Mouse (Mus musculus) G1E-ER4 (cell line): Measurements from ENCODE around the gene Dlgap4. TPM values are rescaled to one million over a fixed set of nuclear protein-coding genes. Genes with fewer than 3 reads are reported as not detected.

Experiments
- GATA1 ChIP-seq: IDR thresholded peaks from one replicate; pipeline ENCODE4 v1.8.0; 2012; ENCODE audit warnings: low read length, inconsistent platforms
- polyA plus RNA-seq: library from polyadenylated mRNA; stranded (reverse); fragments of >175 nt; gene quantifications from 2 replicates; pipeline ENCODE4 v1.2.3, GENCODE M21; 2012

Dlgap4 gene
- polyA plus RNA-seq, 1 experiment: 63.0 TPM

DNA sequence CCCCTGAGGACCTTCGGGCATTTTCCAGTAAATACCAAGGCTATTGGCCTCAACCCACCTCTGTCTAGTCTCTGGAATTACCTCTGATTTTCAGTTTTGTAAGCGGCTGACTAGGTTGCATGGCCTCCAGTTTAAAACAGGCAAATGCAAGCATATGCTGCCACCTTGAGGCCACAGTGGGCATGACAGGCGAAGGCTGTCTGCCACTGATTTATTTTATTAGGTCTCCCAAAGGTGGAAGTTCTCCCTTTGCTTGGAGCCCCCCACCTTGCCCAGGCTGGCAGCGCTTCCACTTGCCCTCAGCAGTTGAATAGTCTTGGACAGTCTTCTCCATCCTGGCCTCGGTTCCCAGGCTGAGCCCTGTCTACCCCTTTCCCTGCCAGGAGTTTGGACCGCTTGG lies 92.0 kb downstream of the Dlgap4 start:
- no peak for TF ChIP-seq GATA1

DNA sequence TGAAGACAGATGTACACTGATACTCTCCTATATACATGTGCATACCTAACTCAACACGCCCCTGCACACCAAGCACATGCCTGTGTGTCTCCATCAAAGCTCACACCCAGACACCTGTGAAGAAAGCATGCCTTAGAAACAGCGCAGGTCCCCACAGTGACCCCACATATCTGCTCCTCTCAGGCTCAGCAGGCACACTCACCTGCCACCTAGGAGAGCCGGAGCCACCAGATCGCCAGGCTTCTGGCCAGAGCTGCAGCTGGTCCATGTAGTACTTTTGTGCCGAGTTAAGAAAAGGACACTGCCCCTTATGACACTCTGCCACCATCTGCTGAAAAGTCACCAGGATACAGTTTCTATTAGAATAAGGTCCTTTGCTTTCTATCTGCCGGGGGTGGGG lies 103.2 kb downstream of the Dlgap4 start:
- TF ChIP-seq GATA1: no peak

DNA sequence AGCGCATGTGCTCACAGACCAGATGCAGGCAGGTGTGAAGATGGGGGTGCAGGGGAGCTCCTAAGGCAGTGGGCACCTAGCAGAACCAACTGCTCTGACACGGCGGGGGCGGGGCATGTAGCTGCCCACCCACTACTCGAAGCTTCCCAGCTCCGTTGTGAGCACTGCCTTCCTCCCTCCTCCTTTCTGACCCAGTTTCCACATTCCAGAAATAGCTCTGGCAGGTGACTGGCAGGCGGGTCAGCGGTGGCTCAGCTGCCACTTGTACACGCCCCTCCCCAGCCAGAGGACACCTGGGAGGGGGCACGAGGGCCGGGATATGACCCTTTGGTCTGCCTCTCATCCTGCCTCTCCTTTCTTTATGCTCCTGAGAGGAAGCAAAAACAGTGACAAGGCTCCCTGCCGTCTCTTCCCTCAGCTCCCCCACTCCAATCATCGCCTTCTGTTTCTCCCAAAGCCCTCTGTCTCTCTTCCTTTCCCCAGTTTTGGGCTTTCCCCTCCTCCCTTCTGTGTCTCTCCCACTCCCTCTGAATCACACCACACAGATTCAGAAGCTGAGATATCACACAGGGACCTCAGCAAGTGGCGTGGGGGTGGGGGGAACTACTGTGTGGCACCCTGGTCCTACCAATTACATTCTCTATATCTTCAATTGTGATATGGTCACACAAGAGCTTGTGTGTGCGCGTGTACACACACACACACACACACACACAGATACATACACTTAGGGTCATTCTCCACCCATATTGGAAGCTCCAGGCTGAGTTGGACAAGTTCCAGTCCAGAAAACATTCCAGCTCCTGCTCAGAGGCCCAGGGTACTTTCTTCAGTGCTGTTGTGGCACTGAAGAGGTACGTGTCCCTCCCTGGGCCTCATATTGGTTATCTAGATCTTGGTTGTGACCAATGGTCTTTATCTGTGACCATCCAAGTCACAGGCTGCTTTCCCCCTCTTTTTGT lies 104.1 kb downstream of the Dlgap4 start:
- TF ChIP-seq GATA1: no peak

DNA sequence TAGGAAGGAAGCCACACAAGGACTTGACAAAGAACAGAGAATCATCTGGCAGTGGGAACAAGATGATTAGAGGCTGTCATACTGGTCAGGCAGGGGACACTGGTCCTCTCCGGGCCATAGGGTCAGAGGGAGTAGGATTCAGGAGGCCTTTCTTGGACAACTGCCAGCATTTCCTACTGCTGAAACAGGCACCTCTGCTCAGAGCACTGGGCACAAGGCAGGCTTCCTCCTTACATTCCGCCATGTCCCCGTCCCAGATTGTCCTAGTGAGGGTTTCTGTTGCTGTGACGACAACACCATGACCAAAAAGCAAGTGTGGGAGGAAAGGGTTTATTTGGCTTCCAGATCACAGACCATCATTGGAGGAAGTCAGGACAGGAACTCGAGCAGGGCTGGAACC lies 105.3 kb downstream of the Dlgap4 start:
- TF ChIP-seq GATA1: no peak

DNA sequence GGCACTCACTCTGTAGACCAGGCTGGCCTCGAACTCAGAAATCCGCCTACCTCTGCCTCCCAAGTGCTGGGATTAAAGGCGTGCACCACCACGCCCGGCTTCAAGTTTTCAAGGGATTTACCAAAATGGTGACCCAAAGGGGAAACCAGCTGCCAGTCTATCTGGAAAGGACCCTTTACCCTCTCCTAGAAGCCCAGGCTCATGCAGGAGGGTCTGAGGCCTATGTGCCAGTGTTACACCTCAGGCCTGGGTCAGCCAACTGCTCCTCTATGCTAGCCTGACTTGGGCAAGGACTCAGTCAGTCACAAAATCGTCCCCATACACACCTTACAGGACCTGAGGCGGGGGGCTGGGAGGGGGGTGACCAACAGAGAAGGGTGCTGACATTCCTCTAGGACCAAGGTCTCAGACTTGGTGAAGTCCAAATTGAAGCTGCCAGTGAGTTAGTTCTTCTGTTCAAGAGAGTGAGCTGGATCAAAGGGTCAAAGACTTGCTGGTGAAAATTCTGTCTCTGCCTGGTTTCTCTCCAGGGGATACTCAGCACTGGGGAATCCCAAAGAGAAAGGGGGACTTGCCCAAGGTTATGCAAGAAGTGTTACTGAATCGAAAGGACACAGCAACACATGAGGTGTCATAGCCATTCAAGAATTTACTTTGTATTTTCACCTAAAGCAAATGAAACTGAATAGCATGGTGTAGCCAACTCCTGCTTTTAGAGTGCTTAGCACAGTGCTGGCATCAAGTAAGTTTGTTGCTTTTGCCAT lies 106.2 kb downstream of the Dlgap4 start:
- no peak for TF ChIP-seq GATA1

DNA sequence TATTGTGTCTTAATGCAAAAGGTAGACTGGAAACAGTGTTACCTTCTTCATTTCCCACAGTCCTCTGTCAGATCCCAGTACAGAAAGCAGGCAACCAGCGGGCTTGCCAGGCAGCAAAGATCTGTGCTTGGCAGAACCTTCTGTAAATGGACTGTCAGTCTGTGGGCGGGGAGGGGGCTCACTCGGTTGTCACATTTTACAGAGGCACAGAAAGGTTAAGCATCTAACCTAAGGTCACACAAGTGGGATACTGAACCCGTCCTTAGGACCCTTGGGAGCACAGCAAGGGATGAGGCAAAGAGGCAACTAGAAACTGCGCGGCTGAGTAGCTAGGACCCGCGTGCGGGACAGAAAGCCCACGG lies 106.8 kb downstream of the Dlgap4 start:
- TF ChIP-seq GATA1: no peak

DNA sequence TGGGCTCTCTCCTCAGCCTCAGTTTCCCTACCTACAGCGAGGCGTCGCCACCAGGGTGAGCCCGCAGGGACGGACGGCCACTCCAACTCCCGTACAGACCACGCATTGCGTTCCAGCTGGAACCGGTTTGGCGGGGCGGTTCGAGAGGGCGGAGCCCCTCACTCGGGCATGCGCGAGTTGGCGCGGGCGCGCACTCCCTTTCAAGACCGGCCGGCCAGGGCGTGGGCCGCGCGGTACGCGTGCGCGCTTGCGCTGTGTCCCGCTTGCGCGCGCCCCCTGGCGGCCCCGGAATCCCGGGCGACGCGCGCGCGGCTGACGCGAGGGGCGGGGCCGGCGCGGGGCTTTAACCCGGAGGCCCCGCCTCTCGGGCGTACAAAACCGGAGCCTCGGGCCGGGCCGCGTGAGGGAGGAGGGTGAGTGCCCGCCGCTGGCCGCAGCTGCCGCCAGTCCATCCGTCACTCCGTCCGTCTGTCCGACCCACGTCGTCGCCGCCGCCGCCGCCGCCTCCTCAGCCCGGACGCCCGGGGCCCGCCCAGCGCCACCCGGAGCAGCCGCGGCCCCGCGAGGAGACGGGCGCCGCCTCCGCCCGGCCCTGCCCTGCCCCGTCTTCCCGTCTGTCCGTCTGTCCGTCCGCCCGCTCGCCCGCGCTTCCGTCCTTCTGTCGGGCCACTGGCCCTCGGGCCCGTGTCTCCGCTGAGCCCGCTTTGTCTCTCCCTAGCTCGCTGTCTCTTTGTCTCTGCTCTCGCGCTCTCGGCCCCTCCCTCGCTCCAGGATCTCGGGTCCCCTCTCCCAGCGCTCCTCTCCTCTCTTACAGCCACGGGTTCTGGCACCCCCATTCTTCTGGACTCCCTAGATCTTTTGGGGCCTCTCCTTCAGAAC lies 107.4 kb downstream of the Dlgap4 start:
- TF ChIP-seq GATA1: no peak

DNA sequence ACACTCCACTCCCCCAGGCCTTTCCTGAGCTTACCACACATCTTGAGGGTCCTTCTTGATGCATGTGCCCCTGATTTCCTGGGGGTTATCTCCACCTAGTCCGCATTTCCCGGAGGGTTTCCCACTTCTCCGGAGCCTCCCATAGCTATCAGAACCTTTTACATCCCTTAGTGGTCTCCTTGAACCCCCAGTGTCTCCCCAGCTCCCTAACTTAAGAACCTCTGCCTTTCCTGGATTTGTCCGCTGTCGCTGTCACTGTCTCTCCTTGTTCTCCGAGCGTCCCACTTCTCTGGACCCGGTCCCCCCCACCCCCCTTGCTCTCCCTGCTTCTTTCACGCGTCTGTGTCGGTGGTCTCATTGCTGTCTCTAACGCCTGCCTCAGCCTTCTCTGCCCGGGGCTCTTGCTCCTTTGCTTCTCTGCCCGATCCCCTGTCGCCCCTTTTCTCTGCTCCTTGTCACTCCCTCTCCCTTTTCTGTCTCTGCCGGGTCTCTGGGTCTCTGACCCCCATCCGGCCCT lies 108.1 kb downstream of the Dlgap4 start:
- TF ChIP-seq GATA1: no peak

DNA sequence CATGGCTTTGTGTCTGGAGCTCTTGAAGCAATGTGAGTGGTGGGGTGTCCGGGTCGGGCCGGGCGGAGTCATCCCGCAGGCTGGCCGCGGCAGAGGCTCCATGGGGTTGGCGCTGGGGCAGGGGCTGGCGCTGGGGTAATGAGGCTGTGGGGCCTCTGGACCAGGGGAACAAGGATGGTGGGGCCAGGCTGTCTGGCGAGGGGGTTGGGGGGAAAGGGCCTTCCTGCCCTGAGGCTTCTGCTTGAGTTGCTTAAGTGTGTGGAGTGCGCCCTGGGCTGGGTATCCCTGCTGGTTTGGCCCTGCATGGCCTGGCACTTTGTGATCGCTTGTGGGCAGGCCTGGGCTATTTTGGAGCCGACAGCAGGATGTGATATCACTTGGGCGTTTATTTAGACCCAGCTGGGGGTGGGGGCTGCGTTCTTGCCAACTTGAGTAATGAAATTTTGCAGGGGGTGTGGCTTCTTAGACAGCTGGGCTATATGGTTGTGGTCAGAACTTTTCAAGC lies 108.6 kb downstream of the Dlgap4 start:
- no peak for TF ChIP-seq GATA1

DNA sequence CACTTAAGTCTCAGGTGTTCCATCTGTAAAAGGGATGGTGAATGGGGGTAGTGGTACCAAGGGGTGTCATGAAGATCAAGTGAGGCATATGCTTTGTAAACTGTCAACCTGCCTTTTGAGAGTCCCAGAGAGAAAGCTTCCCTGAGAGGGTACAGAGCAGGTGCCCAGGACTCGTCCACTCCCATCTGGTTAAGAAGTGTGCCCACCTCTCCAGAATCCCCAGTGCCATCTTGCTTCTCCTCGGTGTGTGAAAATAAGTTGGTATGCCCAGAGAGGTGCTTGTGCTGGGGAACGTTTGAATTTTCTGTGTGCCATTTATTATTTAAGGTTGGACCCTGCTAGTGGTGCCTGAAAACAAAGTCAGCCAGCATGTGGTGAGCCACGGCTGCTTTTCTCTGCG lies 109.2 kb downstream of the Dlgap4 start:
- no peak for TF ChIP-seq GATA1

DNA sequence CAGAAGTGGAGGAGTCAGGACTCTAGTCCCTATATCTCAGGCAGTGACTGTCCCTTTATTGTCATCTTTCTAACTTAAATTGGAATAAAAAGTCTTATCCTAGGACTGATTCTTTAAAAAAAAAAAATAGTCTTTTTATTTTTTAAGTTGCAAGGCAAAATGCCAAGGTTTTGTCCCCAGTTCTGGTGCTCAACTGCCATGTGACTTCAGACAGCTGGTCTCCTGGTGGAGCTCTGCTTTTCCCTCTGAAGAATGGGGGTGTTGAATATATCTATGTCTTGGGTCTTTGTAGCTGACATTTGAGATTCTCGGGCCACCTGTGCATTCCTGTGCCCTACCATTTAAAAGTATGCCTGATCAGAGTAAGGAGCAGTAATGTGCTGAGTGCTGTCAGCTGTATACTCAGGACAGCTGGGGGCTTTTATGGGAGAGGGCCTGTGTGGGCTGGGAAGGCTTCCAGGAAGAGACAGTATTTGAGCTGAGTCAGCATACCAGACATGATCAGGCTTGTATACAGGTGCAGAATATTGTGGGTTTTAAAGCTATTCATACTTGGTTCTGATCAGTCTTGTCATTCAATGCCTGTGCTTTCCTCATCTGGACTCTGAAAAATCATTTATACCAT lies 110.5 kb downstream of the Dlgap4 start:
- no peak for TF ChIP-seq GATA1

DNA sequence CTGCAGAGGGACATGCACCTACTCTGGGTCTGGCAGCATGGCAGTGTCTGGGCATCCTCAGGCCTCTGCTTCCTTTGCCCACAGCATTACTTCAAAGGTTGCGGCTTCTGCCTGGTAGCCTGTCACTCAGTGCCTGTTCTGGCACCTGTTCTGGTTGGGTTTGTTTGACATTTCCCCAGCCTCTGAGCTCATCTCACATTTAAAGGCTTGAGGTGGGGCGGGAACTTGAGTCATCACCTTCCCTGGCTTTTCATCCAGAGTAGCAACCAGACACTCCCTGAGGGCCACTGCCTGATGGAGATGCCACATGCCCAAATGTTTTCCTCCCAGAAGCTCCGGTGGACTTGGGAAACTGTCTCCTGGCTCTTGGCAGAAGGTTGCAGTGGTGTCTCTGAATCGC lies 111.4 kb downstream of the Dlgap4 start:
- no peak for TF ChIP-seq GATA1

DNA sequence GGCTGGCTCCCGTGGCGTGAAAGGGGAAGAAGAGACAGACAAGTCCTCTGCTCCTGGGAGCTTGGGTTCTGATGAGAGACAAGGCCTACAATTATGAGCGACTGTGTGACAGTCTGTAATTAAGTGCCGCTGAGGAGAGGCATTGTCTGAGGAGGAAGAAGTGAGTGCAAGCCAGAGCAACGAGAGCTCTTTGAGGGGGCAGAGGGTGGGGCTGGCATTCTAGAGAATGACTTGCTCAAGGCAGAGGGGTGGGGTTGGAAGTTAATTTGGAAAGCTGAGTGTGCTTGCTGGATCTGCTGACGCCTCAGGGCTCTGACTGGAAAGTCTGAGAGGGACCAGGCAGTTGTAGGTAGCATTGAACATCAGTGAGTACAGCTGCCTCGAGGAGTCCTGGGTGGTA lies 112.8 kb downstream of the Dlgap4 start:
- no peak for TF ChIP-seq GATA1

DNA sequence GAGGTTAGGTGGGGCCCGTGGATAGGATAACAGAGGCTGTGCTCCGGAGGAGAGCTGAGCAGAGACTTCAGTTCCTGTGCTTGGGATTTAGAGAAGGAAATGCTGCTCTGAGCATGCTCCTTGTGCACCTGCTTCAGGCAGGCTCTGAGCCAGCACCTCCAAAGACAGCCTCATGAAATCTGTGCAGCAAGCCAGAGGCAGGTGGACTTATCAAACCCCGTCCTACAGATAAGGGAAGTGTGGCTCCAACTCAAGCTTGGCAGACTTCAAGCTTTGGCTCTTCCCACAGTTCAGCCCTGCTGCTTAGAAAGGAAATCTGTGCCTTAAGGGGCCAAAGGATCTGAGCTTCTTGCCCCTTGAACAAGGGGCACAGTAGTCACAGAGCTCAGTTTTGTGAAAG lies 113.4 kb downstream of the Dlgap4 start:
- no peak for TF ChIP-seq GATA1
